Mouse (Mus musculus): ENCODE measurements at regions not wholly inside any gene's neighbourhood (a gene's known extent, or its start where the extent isn't known, plus 50 kb on each side); places are given as distances from the start of the nearest gene placed in this dataset.

DNA sequence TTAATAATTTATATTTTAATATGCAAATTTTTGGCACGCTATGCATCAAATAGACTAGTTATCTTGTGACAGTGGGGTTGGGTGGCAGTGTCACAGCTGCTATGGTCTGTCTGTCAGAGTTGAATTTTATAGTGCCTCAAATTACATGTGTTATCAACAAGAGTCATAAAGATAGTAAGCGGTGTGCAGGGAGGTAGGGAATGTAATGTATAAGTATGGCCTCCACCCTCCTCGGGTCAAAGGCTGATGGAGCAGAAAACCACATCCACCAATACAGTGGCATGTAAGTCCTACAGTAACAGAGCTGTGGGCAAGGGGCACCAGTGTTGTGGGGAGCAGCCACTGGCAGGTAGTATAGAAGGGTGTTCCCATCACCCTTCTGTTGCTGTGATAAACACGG lies 72.9 kb downstream of the Adra2a start:
- no peaks in the 10 kb centered on the region for H3K36me3 ChIP-seq (ENCODE audit: control insufficient read depth in 1 of 2, insufficient read depth in 2 of 2, low read length in 2 of 2)
- H3K27ac ChIP-seq (ENCODE audit: control insufficient read depth, low read depth, low read length): no peak overlapping the region
- peaks cover 2 to 4% of the 10 kb centered on the region in 2 experiments; a peak in 3 of 4 replicates for H3K27me3 ChIP-seq (ENCODE audit: control insufficient read depth in 1 of 2, insufficient read depth in 2 of 2, low read length in 2 of 2)
- H3K4me3 ChIP-seq (ENCODE audit: control insufficient read depth in 1 of 2, insufficient read depth in 1 of 2, low read depth in 2 of 2, low read length in 2 of 2): no peak overlapping the region
- no peaks in the 10 kb centered on the region for H3K9me3 ChIP-seq (replicated peaks; ENCODE audit: insufficient read depth, low read length)
- no peak overlapping the region for H3K9ac ChIP-seq (ENCODE audit: control insufficient read depth, low read depth, low read length, poor library complexity, severe bottlenecking)
- TF ChIP-seq USF2 (IDR thresholded peaks at IDR 0.05; ENCODE audit: borderline replicate concordance in 1 of 2, insufficient read depth in 1 of 2, low read depth in 1 of 2, low read length in 2 of 2) (no peak), EP300 (IDR thresholded peaks at IDR 0.05; ENCODE audit: low read depth in 1 of 2, low read length in 2 of 2) (no peak), USF1 (IDR thresholded peaks at IDR 0.05; ENCODE audit: low read depth, low read length) (no peak), MEF2A (IDR thresholded peaks at IDR 0.05; ENCODE audit: extremely low read depth, insufficient replicate concordance, low read depth, low read length, poor library complexity, severe bottlenecking) (no peak), BHLHE40 (IDR thresholded peaks at IDR 0.05; ENCODE audit: borderline replicate concordance, low read depth, low read length) (no peak), SIN3A (IDR thresholded peaks at IDR 0.05; ENCODE audit: low read length) (no peak), POLR2AphosphoS2 (IDR thresholded peaks at IDR 0.05; ENCODE audit: low read length) (no peak), MAZ (IDR thresholded peaks at IDR 0.05; ENCODE audit: low read depth, low read length) (no peak), CHD1 (IDR thresholded peaks at IDR 0.05; ENCODE audit: low read depth, low read length) (no peak)
- DNase-seq (ENCODE audit: low read depth, low spot score): no peak
- peaks cover 0 to 6% of the 10 kb centered on the region in 2 experiments; a peak in 1 of 4 replicates for H3K4me1 ChIP-seq (ENCODE audit: control insufficient read depth in 1 of 2, insufficient read depth in 2 of 2, low read length in 2 of 2)
- no peaks in the 10 kb centered on the region for H3K79me2 ChIP-seq (ENCODE audit: control insufficient read depth, insufficient read depth, low read length, poor library complexity)

DNA sequence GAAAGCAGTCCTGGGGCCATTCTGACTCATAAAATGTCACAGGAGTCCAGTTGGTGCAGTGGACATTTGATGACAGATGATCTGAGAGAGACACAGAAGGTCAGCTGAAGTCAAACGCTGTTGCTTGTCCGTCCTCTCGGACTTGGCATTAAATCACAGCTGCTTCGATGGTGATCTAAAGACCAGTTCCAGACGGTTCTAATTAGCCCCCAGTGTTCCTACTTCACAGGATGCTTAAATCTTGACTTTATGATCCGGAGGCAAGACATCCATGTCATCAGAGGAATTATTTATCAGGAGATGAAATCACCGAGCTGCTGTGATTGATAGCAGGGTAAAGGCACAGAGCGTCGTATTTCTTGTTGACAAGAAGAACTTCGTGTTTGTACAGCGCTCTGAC lies 73.7 kb downstream of the Adra2a start:
- no peak for DNase-seq (ENCODE audit: low read depth, low spot score)
- Histone ChIP-seq H3K27ac (ENCODE audit: control insufficient read depth, low read depth, low read length) (no peak overlapping the region), H3K79me2 (ENCODE audit: control insufficient read depth, insufficient read depth, low read length, poor library complexity) (no peaks in the 10 kb centered on the region), H3K4me3 (ENCODE audit: control insufficient read depth in 1 of 2, insufficient read depth in 1 of 2, low read depth in 2 of 2, low read length in 2 of 2) (no peak overlapping the region), H3K36me3 (ENCODE audit: control insufficient read depth in 1 of 2, insufficient read depth in 2 of 2, low read length in 2 of 2) (no peaks in the 10 kb centered on the region), H3K9me3 (replicated peaks; ENCODE audit: insufficient read depth, low read length) (no peaks in the 10 kb centered on the region), H3K27me3 (ENCODE audit: control insufficient read depth in 1 of 2, insufficient read depth in 2 of 2, low read length in 2 of 2) (peaks cover 2 to 4% of the 10 kb centered on the region in 2 experiments; a peak in 3 of 4 replicates), H3K9ac (ENCODE audit: control insufficient read depth, low read depth, low read length, poor library complexity, severe bottlenecking) (no peak overlapping the region), H3K4me1 (ENCODE audit: control insufficient read depth in 1 of 2, insufficient read depth in 2 of 2, low read length in 2 of 2) (peaks cover 0 to 6% of the 10 kb centered on the region in 2 experiments; a peak in 1 of 4 replicates)
- TF ChIP-seq GATA1 (IDR thresholded peaks at IDR 0.05; ENCODE audit: low read depth, low read length): no peak
- TF ChIP-seq MEF2A (IDR thresholded peaks at IDR 0.05; ENCODE audit: extremely low read depth, insufficient replicate concordance, low read depth, low read length, poor library complexity, severe bottlenecking): no peak
- TF ChIP-seq UBTF (IDR thresholded peaks at IDR 0.05; ENCODE audit: borderline replicate concordance, insufficient read depth, low read depth, low read length): no peak
- no peak for TF ChIP-seq GABPA (IDR thresholded peaks at IDR 0.05; ENCODE audit: low read depth, low read length)
- TF ChIP-seq MAX (IDR thresholded peaks at IDR 0.05; ENCODE audit: low read length): no peak
- TF ChIP-seq BHLHE40 (IDR thresholded peaks at IDR 0.05; ENCODE audit: borderline replicate concordance, low read depth, low read length): no peak
- TF ChIP-seq ELF1 (IDR thresholded peaks at IDR 0.05; ENCODE audit: low read depth, low read length): no peak
- TF ChIP-seq HCFC1 (IDR thresholded peaks at IDR 0.05; ENCODE audit: low read depth, low read length): no peak
- TF ChIP-seq CHD2 (IDR thresholded peaks at IDR 0.05; ENCODE audit: low read length): no peak

Data from MEL (cell line).